Mouse (Mus musculus): ENCODE measurements around the gene Dock1.

DNA sequence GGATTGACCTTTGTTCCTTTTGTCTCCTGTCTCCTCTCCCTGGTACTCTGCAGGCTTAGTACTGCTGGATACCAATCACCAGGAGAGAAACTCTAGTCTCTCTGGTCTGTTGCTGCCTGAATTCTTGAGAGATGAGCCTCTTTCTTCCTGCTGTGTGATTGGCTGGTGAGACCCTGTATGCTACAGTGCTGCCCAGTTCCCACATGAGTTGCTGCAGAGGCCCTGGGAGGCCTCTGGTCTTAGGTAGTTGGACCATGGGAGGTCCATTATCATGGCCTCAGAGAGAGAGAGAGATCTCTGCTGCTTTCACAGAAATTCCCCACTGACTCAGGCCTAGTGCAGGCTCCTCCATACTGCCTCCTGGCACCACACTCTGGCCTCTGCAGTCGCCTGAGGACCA, 79.2 kb downstream of the Dock1 start:
- no peak for TF ChIP-seq POLR2A (IDR thresholded peaks at IDR 0.05; ENCODE audit: low read depth, low read length)
- no peak for TF ChIP-seq CTCF (conservative IDR thresholded peaks at IDR 0.05 in 1 of 2, IDR thresholded peaks at IDR 0.05 in 1 of 2; ENCODE audit: low read depth in 2 of 2, low read length in 2 of 2)
- TF ChIP-seq EP300 (IDR thresholded peaks at IDR 0.05; ENCODE audit: low read length) = no peak
- TF ChIP-seq BHLHE40 (IDR thresholded peaks at IDR 0.05; ENCODE audit: low read depth, low read length) = no peak
- no peak for TF ChIP-seq POLR2AphosphoS2 (IDR thresholded peaks at IDR 0.05; ENCODE audit: low read depth, low read length)
- no peak for TF ChIP-seq E2F4 (IDR thresholded peaks at IDR 0.05; ENCODE audit: insufficient replicate concordance, low read depth, low read length)
- TF ChIP-seq CHD2 (IDR thresholded peaks at IDR 0.05; ENCODE audit: low read length) = no peak
- no peak for TF ChIP-seq MAX (IDR thresholded peaks at IDR 0.05; ENCODE audit: low read length)
- TF ChIP-seq MXI1 (IDR thresholded peaks at IDR 0.05; ENCODE audit: low read depth, low read length) = no peak

Measured in CH12.LX (cell line).